ENCODE assay signal across 7 mouse cellular contexts in genomic region chrX:94193901-94194300, GRCm38 (mm10). TPM values are rescaled to one million over a fixed set of nuclear protein-coding genes. Genes with fewer than 3 reads are reported as not detected.
A peak's percentile ranks its signal among the peaks of the same experiment; 100 is the strongest.
DNase-seq lines count a peak whose midpoint lies in the region; ATAC-seq and TF ChIP-seq lines count a peak whose summit lies in the region.
"Not testable (repeated sequence)": the region's sequence is repeated elsewhere in the genome, so short reads cannot be mapped to it uniquely, and the experiment has no call there.

No protein-coding gene starts in this region.

- DNase-seq in G1E (ENCODE audit: low spot score): not testable (repeated sequence)
- peak; percentile 31 for DNase-seq in brain, adult 2 months (ENCODE audit: low read depth, low spot score)
- peak; percentile 41 for DNase-seq in hindbrain, embryonic 11.5 days (ENCODE audit: low spot score)
- peak; percentile 9 to 41 for DNase-seq in left cerebral cortex, postnatal 14 days (ENCODE audit: low spot score in 2 of 2)
- DNase-seq in spleen, postnatal 36 days (ENCODE audit: low spot score in 2 of 2): peak; percentile 15 to 20

- H3K4me2 ChIP-seq in hindbrain, embryonic 11.5 days (replicated peaks; ENCODE audit: low read depth, low read length): not testable (repeated sequence)

- 0 out of 2 replicates have a peak, but pooled peaks have one; percentile 22 for ATAC-seq in G1E (ENCODE audit: extremely low read depth, insufficient number of reproducible peaks, low FRiP score, poor library complexity, severe bottlenecking)
- peak; percentile 79 for ATAC-seq in erythroblast, adult 5-6 weeks (replicated peaks; ENCODE audit: low FRiP score, poor library complexity, severe bottlenecking)
- not testable (repeated sequence) for ATAC-seq in hindbrain, embryonic 11.5 days (ENCODE audit: low FRiP score)
- ATAC-seq in megakaryocyte, adult 5-6 weeks (ENCODE audit: poor library complexity, severe bottlenecking): peak; percentile 75

- not testable (repeated sequence) for H3K4me3 ChIP-seq in G1E (ENCODE audit: low read depth, low read length); hindbrain, embryonic 11.5 days (ENCODE audit: low read depth, low read length)

- intact Hi-C loops in left cerebral cortex, postnatal 14 days (cut with DNase I): not testable (repeated sequence)

- 0 out of 2 replicates have a peak, but pooled peaks have one; percentile 9 for TF ChIP-seq CTCF in G1E (IDR thresholded peaks at IDR 0.05; ENCODE audit: low read depth, low read length)

- WGBS in hindbrain, embryonic 11.5 days: 75% methylated on average over 4 of the region's 4 CpGs

- H3K36me3 ChIP-seq in G1E (replicated peaks): peaks cover 68% of the 10 kb centered on the region
- not testable (repeated sequence) for H3K36me3 ChIP-seq in hindbrain, embryonic 11.5 days (ENCODE audit: control insufficient read depth, insufficient read depth, low read length)

- not testable (repeated sequence) for H3K27ac ChIP-seq in hindbrain, embryonic 11.5 days (ENCODE audit: low read depth, low read length)

- H3K9me3 ChIP-seq in G1E (replicated peaks); hindbrain, embryonic 11.5 days (ENCODE audit: control insufficient read depth, low read length): not testable (repeated sequence)

- H3K4me1 ChIP-seq in G1E (ENCODE audit: insufficient read depth, low read depth, low read length); hindbrain, embryonic 11.5 days (replicated peaks; ENCODE audit: control insufficient read depth, insufficient read depth, low read length): not testable (repeated sequence)

- not testable (repeated sequence) for H3K9ac ChIP-seq in hindbrain, embryonic 11.5 days (ENCODE audit: low read depth, low read length)

- H3K27me3 ChIP-seq in G1E (ENCODE audit: insufficient read depth, low read length); hindbrain, embryonic 11.5 days (ENCODE audit: control insufficient read depth, insufficient read depth, low read length): not testable (repeated sequence)

RNA-seq across cellular contexts. Expression of gene Eif2s3x, which starts 18.8 kb away (rescaled TPM):
- total RNA-seq in G1E (2014; fragmentation: Nextera tagmentation) (387 and 408 TPM in 2 replicates), G1E (2017) (239 and 275 TPM in 2 replicates)
- 21.0 and 31.9 TPM in 2 replicates for polyA plus RNA-seq in G1E (2012)
- 50.3 and 58.3 TPM in 2 replicates for total RNA-seq in erythroblast, adult 5-6 weeks (2015; ENCODE audit: low replicate concordance)
- 42.2 and 45.9 TPM in 2 replicates for total RNA-seq in erythroblast, adult 5-6 weeks (2017; ENCODE audit: low replicate concordance)
- 103 and 133 TPM in 2 replicates for polyA plus RNA-seq in hindbrain, embryonic 11.5 days (2014; fragmentation: Nextera tagmentation; extraction: Ambion mirVana)
- 100 to 1,000 TPM in 1 of 2 experiments, 10 to 100 TPM in 1; 99.0 to 155 TPM for total RNA-seq in left cerebral cortex, postnatal 14 days (2021)
- total RNA-seq in megakaryocyte, adult 5-6 weeks (2015): 95.0 and 104 TPM in 2 replicates
- total RNA-seq in megakaryocyte, adult 5-6 weeks (2017): 102 and 106 TPM in 2 replicates

RNA-seq across cellular contexts. Expression of gene Klhl15, which starts 40.5 kb away (rescaled TPM):
- total RNA-seq in G1E (2014; fragmentation: Nextera tagmentation) (22.3 and 28.5 TPM in 2 replicates), G1E (2017) (14.8 and 18.7 TPM in 2 replicates)
- 54.2 and 67.0 TPM in 2 replicates for polyA plus RNA-seq in G1E (2012)
- 6.7 and 15.0 TPM in 2 replicates for total RNA-seq in erythroblast, adult 5-6 weeks (2015; ENCODE audit: low replicate concordance)
- 4.6 and 5.6 TPM in 2 replicates for total RNA-seq in erythroblast, adult 5-6 weeks (2017; ENCODE audit: low replicate concordance)
- 12.1 and 12.2 TPM in 2 replicates for polyA plus RNA-seq in hindbrain, embryonic 11.5 days (2014; fragmentation: Nextera tagmentation; extraction: Ambion mirVana)
- 10 to 100 TPM; 22.8 to 26.3 TPM for total RNA-seq in left cerebral cortex, postnatal 14 days (2021)
- total RNA-seq in megakaryocyte, adult 5-6 weeks (2015): 9.4 and 12.9 TPM in 2 replicates
- total RNA-seq in megakaryocyte, adult 5-6 weeks (2017): 6.9 and 7.2 TPM in 2 replicates
